ENCODE assay signal across 10 mouse cellular contexts in the genomic region with DNA sequence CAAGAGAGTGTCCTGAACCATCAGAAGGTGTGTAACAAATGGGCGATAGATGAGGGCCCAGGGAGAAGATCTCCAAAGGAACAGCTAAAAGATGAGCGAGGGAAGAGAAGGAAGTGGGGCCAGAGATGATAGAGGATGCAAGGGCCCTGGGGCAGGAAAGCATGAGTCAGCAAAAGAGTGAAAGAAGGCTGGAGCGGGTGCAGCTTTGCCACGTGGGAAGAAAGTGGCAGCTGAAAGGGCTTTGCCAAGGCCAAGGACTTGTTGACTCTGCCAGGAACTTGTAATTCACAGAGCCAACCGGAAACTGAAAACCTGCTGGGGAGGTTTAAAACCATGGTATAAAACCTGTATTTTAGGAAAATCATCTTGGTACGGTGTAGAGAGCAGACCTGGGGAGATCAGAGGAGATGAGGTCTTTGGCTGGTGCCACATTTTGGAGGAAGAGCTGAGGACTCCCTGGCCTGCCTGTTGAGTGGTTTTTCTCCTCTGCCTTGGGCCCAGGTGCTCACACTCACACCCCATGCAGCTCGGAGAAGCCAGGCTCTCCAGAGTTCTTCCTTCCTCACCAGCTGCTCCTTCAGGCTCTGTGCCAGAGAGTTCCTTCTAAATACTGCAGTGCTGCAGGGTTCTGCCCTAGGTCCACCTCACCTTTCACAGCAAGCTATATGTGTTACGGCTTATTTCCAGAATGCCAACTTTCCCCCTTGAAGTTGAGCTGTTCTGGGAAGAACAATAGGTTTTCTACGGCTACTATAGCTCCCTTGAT. TPM values are rescaled to one million over a fixed set of nuclear protein-coding genes. Genes with fewer than 3 reads are reported as not detected.
A peak's percentile ranks its signal among the peaks of the same experiment; 100 is the strongest.
DNase-seq lines count a peak whose midpoint lies in the region; TF ChIP-seq lines count a peak whose summit lies in the region.
"Had no signal": no experiment of that assay in that cellular context is flagged by ENCODE, and none has a peak within 500 bp of the region (broad histone marks: within the 10 kb centered on the region; RNA-seq: fewer than 3 reads in every experiment).

No protein-coding gene starts in this region.

- peaks cover 26% of the 10 kb centered on the region for H3K79me2 ChIP-seq in myocyte (ENCODE audit: control insufficient read depth, insufficient read depth)

- no peak overlapping the region for H3K4me2 ChIP-seq in myocyte (ENCODE audit: low read depth)
- H3K4me2 ChIP-seq: intestine, embryonic 15.5 days had no signal

- intact Hi-C loops in left cerebral cortex, adult 2 months (cut with DNase I): no loop called here

- H3K4me3 ChIP-seq in left cerebral cortex, adult 2 months: no peak overlapping the region
- no peak overlapping the region for H3K4me3 ChIP-seq in myocyte
- H3K4me3 ChIP-seq: intestine, embryonic 15.5 days had no signal

- H3ac ChIP-seq in myocyte (ENCODE audit: control insufficient read depth, insufficient read length): no peak overlapping the region

- no peak for TF ChIP-seq POLR2A in myocyte (IDR thresholded peaks at IDR 0.05; ENCODE audit: insufficient read length, low read depth)

- H3K36me3 ChIP-seq in myocyte (ENCODE audit: control insufficient read depth, insufficient read depth): peaks cover 69% of the 10 kb centered on the region

- no peaks in the 10 kb centered on the region for H3K27me3 ChIP-seq in myocyte (ENCODE audit: control insufficient read depth, insufficient read depth, insufficient read length)
- H3K27me3 ChIP-seq: intestine, embryonic 15.5 days had no signal

- H3K27ac ChIP-seq in left cerebral cortex, adult 2 months: peak overlapping the region; percentile 72
- H3K27ac ChIP-seq: intestine, embryonic 15.5 days had no signal

- peak; percentile 78 for DNase-seq in adrenal gland, adult 2 months
- DNase-seq in adrenal gland, postnatal 4 days (ENCODE audit: low spot score in 2 of 2): no peak
- no peak for DNase-seq in left cerebral cortex, adult 2 months (ENCODE audit: extremely low spot score in 1 of 2, low spot score in 2 of 2)
- DNase-seq in left cerebral cortex, adult 8-10 months (ENCODE audit: low spot score in 2 of 2): no peak
- peak; percentile 61 to 67 for DNase-seq in cerebellum, postnatal 14 days
- DNase-seq in spleen, postnatal 36 days (ENCODE audit: low spot score in 2 of 2): no peak
- no peak for DNase-seq in kidney, adult 11 months
- DNase-seq: lung, postnatal 10 days had no signal

- TF ChIP-seq CTCF in left cerebral cortex, adult 2 months (IDR thresholded peaks at IDR 0.05): no peak

TF ChIP-seq in myocyte, 11 proteins besides CTCF, POLR2A, EP300 and RAD21:
- TF ChIP-seq E2F4 (IDR thresholded peaks at IDR 0.05; ENCODE audit: insufficient read depth): no peak
- no peak for TF ChIP-seq USF1 (IDR thresholded peaks at IDR 0.05; ENCODE audit: low read depth)
- TF ChIP-seq CEBPB (IDR thresholded peaks at IDR 0.05; ENCODE audit: insufficient read depth, poor library complexity, severe bottlenecking): no peak
- TF ChIP-seq MYOD1 (IDR thresholded peaks at IDR 0.05; ENCODE audit: control insufficient read depth in 1 of 3, insufficient read length in 2 of 3, low read depth in 2 of 3): peak in 2 of 3 experiments; percentile 13 to 28
- peak in 1 of 3 experiments; percentile 70 for TF ChIP-seq MYOG (IDR thresholded peaks at IDR 0.05; ENCODE audit: control insufficient read depth in 1 of 3, insufficient read depth in 1 of 3, insufficient read length in 2 of 3, low read depth in 2 of 3)

RNA-seq across cellular contexts. Expression of gene Csf1, which starts 9.3 kb away (rescaled TPM):
- total RNA-seq in adrenal gland, adult 2 months (2021): 10 to 100 TPM; 16.5 to 25.2 TPM
- polyA plus RNA-seq in adrenal gland, adult 2 months (2012; rRNA removed): 21.1 and 23.4 TPM in 2 replicates
- 10 to 100 TPM; 18.0 to 19.8 TPM for total RNA-seq in adrenal gland, postnatal 4 days (2021)
- total RNA-seq in left cerebral cortex, adult 2 months (2021): 10 to 100 TPM; 12.6 to 13.2 TPM
- 10 to 100 TPM; 18.6 to 34.2 (median 26.6) TPM for total RNA-seq in left cerebral cortex, adult 8-10 months (2022)
- 68.1 TPM for polyA plus RNA-seq in myocyte (2012; fragmentation: generic; extraction: Trizol)

RNA-seq across cellular contexts. Expression of gene Ahcyl1, which starts 54.6 kb away (rescaled TPM):
- total RNA-seq in adrenal gland, adult 2 months (2021): 100 to 1,000 TPM; 218 to 230 TPM
- 33.9 and 37.0 TPM in 2 replicates for polyA plus RNA-seq in adrenal gland, adult 2 months (2012; rRNA removed)
- total RNA-seq in adrenal gland, postnatal 4 days (2021): 100 to 1,000 TPM; 171 to 173 TPM
- total RNA-seq in left cerebral cortex, adult 2 months (2021): 100 to 1,000 TPM; 332 to 340 TPM
- 100 to 1,000 TPM; 308 to 354 (median 335) TPM for total RNA-seq in left cerebral cortex, adult 8-10 months (2022)
- 51.0 TPM for polyA plus RNA-seq in myocyte (2012; fragmentation: generic; extraction: Trizol)

Comparison
In these comparisons a context has a peak if more than half of its experiments do, and no peak if none do; other contexts are left out.
1. DNase-seq: peak in adrenal gland, adult 2 months (single experiment) and cerebellum, postnatal 14 days (2 of 2); none in adrenal gland, postnatal 4 days (0 of 2), left cerebral cortex, adult 2 months (0 of 2), left cerebral cortex, adult 8-10 months (0 of 2), spleen, postnatal 36 days (0 of 2) and kidney, adult 11 months (single experiment).